Mouse (Mus musculus): ENCODE results near the gene Gckr.
"Not testable (repeated sequence)": the region's sequence is repeated elsewhere in the genome, so short reads cannot be mapped to it uniquely, and the experiment has no call there.

Gene Gckr

DNA sequence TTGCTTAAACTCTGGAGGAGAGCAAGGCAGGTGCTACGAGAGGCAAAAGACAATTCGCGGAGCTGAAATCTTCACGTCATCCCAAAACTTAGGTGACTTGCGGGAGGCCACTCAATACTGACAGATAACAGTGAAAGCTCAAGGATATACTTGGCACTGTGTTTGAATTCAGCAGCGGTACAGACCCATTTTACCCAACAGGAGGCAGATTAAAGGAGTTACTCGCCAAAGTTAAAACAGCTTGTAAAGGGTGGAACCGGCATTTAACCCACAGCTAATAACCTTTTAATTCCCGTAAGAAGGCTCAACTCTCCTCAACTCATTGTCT lies 5.9 kb upstream of the Gckr start:
- intact Hi-C loops (cut with DNase I), result no loop called here

DNA sequence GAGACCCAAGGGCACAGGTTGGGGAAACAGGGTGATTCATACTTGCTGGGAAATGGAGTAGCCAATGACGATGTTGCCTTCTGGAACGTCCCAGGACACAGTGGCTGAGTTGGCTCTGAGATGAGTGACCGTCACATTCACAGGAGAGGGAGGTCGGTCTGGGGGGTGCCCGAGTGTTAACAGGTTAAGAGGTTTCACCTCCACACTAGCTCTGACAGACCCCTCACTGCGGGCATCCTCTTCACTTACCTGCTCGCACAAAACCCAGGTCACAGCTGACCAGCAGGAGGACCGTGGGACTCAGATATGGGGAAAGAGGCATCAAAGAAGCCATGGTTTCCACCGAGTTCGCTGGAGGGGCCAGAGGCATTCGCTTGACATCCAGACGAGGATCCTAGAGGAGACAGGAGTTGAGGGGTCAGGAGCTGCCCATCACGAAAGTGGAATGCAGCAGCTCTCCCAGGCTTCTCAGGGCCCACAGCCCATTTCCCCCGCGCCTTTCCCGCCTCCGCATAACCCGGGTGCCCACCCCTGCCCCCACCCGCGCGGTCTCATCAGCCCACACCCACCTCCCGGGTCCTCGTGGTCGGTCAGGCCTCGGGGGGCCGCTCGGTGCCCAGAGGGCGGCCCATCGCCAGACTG lies 2.2 kb upstream of the Gckr start:
- intact Hi-C loops (cut with DNase I), result no loop called here

DNA sequence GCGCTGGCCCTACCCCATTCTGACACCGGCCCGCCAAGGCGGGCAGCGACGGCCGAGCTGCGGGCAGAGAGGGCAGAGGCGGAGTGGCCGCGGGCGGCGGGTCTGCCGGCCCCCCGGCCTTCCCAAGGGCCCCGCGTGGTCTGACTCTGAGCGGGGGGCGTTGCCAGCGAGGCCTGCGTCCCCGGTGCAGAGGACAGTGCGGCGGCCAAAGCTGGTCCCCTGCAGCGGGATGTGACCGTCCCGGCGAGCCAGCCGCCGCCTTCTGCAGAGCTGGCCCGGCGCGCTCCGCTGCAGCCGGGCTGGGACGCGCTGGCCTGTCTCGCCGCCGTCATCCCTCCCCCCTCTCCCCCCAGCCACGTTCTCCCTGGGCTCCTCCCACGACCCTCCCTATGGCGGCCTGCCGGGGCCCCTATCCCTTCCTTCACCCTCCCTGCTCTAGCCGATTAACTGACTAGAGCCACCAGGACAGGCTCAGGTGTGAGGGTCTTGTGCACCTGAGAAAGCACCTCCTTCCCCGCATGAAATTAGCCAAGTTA lies 1.6 kb upstream of the Gckr start, which contains the start of gene Fndc4:
Fndc4 (minus strand) TSS at position 475 of the 536 bp plus-strand sequence.
- intact Hi-C loops (cut with DNase I), result no loop called here

DNA sequence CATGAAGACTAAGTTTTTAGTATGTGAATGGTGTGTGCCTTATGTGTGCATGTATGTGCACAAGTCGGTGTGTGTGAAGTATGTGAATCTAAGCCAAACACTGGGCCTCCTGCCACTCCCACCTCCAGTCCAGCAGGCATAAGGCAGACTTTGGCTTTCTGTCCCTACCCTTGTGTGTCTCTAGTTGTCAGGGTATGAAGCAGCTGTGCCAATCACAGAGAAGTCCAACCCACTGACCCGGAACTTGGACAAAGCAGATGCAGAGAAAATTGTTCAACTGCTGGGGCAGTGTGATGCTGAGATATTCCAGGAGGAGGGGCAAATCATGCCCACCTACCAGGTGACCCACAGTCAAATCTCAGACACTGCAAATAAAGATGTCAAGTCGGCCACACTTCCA lies 738 bp downstream of the Gckr start:
- intact Hi-C loops (cut with DNase I), result no loop called here

DNA sequence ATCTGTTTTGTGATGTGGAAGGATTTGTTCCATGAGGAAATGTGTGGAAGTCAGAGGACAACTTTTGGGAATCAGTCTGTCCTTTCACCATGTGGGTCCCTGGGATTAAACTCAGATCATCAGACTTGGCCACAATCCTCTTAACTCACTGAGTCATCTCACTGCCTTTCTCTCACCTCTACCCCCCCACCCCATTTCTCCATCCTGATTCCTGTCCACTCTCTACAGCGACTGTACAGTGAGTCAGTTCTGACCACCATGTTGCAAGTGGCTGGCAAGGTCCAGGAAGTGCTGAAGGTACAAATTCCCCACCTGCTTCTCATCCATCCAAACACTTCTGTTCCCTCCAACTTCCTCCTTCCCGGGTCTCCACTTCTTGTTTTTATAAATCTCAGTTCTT lies 1.2 kb downstream of the Gckr start:
- intact Hi-C loops (cut with DNase I), result no loop called here

DNA sequence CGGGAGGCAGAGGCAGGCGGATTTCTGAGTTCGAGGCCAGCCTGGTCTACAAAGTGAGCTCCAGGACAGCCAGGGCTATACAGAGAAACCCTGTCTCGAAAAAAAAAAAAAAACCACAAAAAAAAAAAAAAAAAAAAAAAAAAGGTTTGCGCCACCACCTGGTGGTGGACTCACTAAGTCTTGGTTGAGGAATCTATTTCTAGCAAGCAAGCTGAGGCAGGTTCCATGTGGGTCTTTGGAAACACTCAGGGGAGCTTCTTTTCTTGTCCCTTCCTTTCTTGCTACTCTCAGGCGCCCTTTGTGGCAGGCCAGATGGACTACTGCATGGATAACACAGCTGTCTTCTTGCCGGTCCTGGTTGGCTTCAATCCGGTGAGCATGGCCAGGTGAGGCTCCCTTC lies 4.6 kb downstream of the Gckr start:
- intact Hi-C loops (cut with DNase I), result no loop called here

DNA sequence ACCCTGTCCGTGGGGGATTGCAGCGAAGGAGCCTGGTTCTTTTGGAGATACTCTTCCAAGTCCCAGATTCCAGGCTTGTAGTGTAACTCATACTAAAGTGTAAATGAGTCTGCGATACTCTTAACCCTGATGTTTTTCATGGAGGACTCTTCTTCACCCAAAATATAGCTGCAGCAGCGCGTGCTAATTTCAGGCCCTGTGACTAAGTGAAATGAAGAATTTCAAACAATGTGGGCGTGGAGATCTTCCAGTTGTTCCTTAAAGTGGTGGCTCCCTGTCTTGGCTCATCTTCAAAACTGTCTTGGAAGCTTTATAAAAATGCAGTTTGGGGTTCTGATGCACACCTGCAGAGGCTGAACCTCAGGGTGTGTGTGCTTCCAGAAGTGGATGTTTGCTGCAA lies 5.8 kb downstream of the Gckr start:
- intact Hi-C loops (cut with DNase I), result no loop called here

DNA sequence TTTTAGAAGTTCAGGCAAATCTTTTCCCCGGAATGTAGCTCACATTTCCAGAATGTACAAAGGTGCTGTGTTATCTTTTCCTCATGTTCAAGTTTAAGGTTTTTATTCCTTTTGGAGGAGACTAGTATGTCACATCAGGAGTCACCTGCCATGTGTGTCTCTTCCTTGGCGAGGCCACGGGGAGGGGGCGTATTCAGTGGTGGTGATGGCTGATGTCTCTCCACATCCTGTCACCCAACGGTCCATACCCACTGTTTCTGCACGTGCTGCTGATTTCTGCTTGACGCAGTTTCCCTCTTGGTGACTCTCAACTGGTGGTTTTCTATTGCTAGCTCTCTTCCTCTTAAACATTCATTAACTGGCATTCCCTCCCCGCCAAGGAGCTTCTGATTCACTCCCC lies 15.6 kb downstream of the Gckr start:
- intact Hi-C loops (cut with DNase I), result no loop called here

DNA sequence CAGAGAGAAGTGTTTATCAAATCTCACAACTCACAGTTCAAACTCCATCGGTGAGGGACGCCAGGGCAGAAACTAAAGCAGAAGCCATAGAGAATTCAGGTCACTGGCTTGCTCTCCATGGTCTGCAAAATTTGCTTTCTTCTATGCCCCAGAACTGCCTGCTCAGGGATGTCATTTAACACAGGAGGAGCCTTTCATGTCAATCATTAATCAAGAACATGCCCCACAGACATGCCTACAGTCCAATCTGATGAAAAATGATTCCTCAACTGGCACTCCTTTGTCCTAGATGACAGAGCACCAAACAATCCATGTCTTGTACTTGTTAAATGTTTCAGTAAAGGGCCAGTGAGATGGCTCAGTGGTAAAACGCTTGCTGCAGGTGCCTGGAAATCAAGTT lies 25.5 kb downstream of the Gckr start:
- intact Hi-C loops (cut with DNase I), result loop anchor here (10.0 kb wide), 1 partner anchor 138 kb away; the partner anchor contains the start of gene Gtf3c2

DNA sequence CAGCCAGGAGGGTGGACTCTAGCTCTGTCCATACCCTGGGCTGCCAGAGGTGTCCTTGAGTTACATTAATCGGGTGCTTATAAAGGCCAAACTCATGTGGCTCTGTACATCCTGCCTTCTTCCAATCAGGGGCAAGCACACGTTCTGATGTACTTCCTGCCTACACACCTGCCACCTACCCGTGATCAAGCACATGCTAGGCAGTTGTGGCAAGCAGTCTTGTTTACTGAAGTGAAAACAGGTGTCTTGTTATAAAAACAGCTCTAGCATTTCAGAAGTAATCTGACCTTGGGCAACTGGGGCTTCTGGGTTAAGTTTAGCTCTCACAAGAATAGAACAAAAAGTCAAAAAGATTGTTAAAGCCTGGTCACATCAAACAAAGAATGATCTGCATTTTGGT lies 26.8 kb downstream of the Gckr start:
- intact Hi-C loops (cut with DNase I), result loop anchor here (10.0 kb wide), 1 partner anchor 139 kb away; the partner anchor contains the start of gene Gtf3c2

DNA sequence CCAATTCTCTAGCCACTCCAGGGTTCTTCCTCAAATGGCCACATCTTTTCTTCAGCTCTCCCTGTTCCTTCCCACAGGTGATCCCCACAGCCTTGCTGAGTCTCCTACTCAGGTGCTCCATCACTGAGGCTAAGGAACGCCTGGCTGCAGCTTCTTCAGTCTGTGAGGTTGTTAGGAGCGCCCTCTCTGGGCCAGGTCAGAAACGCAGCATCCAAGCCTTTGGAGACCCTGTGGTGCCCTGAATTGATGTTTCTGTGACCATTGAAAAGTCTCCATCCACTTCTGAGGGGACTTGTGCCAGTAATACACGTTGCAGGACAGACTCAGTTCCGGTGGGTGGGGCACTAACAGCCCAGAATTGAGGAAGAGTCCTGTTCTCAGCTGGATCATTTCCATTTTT lies 29.6 kb downstream of the Gckr start:
- intact Hi-C loops (cut with DNase I), result loop anchor here (5.0 to 10.0 kb wide), 2 partner anchors 110 to 142 kb away; partner anchors contain the start of gene Gtf3c2

DNA sequence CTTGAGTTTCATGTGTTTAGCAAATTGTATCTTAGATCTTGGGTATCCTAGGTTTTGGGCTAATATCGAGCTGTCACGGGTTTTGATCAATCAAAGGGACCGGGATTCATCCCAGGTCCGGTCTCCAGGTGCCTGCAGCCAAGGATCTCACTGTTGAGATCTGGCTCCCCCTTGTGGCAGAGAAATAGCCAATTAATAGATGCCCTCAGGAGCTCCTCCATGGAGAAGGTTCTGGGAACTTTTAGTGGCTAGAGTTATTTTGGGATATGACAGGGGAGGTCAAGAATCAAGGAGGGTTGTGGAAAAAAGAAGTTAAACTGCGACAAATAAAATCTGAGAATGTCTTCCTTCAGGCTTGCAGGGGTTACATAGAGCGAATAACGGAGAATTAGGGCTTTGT lies 31.0 kb downstream of the Gckr start:
- intact Hi-C loops (cut with DNase I), result loop anchor here (5.0 to 10.0 kb wide), 2 partner anchors 111 to 143 kb away; partner anchors contain the start of gene Gtf3c2

DNA sequence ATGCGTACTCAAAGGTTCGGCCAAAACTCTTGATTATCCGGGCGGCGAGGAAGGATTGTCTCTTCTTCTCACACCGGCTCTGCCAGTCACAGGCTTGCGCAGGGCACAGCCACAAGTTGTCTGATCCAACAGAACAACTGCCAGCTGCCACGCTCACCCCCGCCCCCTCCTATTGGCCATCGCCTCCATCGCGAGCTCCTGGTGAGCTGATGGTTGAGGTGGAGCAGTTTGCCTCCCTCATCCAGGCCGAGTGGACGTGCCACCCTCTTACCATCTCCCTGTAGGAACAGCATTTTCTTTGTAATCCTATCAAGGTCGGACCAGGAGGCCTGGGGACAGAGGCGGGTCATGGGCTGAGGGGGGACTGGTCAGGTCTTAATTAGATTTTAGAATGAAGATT lies 60.3 kb downstream of the Gckr start:
- intact Hi-C loops (cut with DNase I), result not testable (repeated sequence)

DNA sequence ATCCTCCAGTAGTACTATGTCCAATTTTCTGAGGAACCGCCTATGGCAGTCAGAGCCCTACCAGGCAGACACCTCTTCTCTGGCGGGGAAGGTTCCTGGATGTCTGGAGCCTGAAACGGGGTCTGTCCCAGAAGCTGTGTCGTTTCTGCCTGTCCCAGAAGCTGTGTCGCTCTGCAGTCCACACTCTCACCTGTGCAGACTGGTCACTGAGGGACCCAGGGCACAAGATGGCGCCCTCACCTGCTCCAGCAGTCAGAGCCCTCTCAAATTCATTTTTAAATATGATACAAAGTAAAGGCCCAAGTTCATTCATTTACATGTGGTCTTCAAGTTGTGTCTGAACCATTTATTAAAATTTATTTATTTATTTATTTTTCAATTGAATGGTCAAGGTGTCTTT lies 63.7 kb downstream of the Gckr start:
- intact Hi-C loops (cut with DNase I), result no loop called here
